Mouse (Mus musculus) kidney, adult 9 months (tissue): ENCODE measurements at regions not wholly inside any gene's neighbourhood (a gene's known extent, or its start where the extent isn't known, plus 50 kb on each side); places are given as distances from the start of the nearest gene placed in this dataset.

Experiments used
- DNase-seq: peaks from one replicate; pipeline ENCODE4 v3.0.0; 2022

GRCm38 (mm10) chr19:36178828-36179251 is 58.9 kb upstream of the Ankrd1 start:
- DNase-seq: no peak

- no peak for DNase-seq
Observed at GRCm38 (mm10) chr19:36180329-36180728, 60.4 kb upstream of the Ankrd1 start.

GRCm38 (mm10) chr19:36181535-36181934 is 61.6 kb upstream of the Ankrd1 start:
- peak; percentile 31 for DNase-seq

GRCm38 (mm10) chr19:36183127-36183526 is 63.2 kb upstream of the Ankrd1 start:
- peak; percentile 87 for DNase-seq

- no peak for DNase-seq
Observed at GRCm38 (mm10) chr19:36189662-36190061, 69.8 kb upstream of the Ankrd1 start.

GRCm38 (mm10) chr19:36191641-36192040 is 71.7 kb upstream of the Ankrd1 start:
- DNase-seq: no peak

GRCm38 (mm10) chr19:36204269-36204668 is 84.4 kb upstream of the Ankrd1 start:
- no peak for DNase-seq

GRCm38 (mm10) chr19:36204965-36205718 is 85.2 kb upstream of the Ankrd1 start:
- DNase-seq: no peak

GRCm38 (mm10) chr19:36207735-36208288 is 87.9 kb upstream of the Ankrd1 start:
- peak; percentile 3 for DNase-seq

GRCm38 (mm10) chr19:36208419-36208818 is 88.5 kb upstream of the Ankrd1 start:
- no peak for DNase-seq

- DNase-seq: no peak
Observed at GRCm38 (mm10) chr19:36213461-36213860, 93.6 kb upstream of the Ankrd1 start.

GRCm38 (mm10) chr19:36214188-36214968 is 94.5 kb upstream of the Ankrd1 start:
- peak; percentile 45 for DNase-seq

- no peak for DNase-seq
Observed at GRCm38 (mm10) chr19:36217177-36217576, 97.3 kb upstream of the Ankrd1 start.

- DNase-seq: no peak
Observed at GRCm38 (mm10) chr19:36217605-36218004, 97.7 kb upstream of the Ankrd1 start.

- no peak for DNase-seq
Observed at GRCm38 (mm10) chr19:36218921-36219320, 99.0 kb upstream of the Ankrd1 start.

GRCm38 (mm10) chr19:36221104-36221503 is 101.2 kb upstream of the Ankrd1 start:
- DNase-seq: no peak

GRCm38 (mm10) chr19:36221596-36221995 is 101.7 kb upstream of the Ankrd1 start:
- DNase-seq: no peak

GRCm38 (mm10) chr19:36222198-36222597 is 102.3 kb upstream of the Ankrd1 start:
- no peak for DNase-seq

GRCm38 (mm10) chr19:36224518-36224917 is 104.6 kb upstream of the Ankrd1 start:
- no peak for DNase-seq

GRCm38 (mm10) chr19:36225612-36226011 is 105.7 kb upstream of the Ankrd1 start:
- no peak for DNase-seq

- peak; percentile 37 for DNase-seq
Observed at GRCm38 (mm10) chr19:36227418-36228160, 107.7 kb upstream of the Ankrd1 start.

GRCm38 (mm10) chr19:36229315-36229714 is 109.4 kb upstream of the Ankrd1 start:
- DNase-seq: no peak

- no peak for DNase-seq
Observed at GRCm38 (mm10) chr19:36229941-36230340, 110.0 kb upstream of the Ankrd1 start.
